Mouse (Mus musculus) midbrain, embryonic 14.5 days (tissue): Measurements from ENCODE around the gene Rpl15. TPM values are rescaled to one million over a fixed set of nuclear protein-coding genes. Genes with fewer than 3 reads are reported as not detected.
"Not testable (repeated sequence)": the region's sequence is repeated elsewhere in the genome, so short reads cannot be mapped to it uniquely, and the experiment has no call there.

ENCODE experiments used
- ATAC-seq: fragments of 200-750 bp; cut with Nextera tagmentation; 2 replicates; pipeline ENCODE4 v1.8.0; 2017; ENCODE audit warnings: moderate number of reproducible peaks, moderate library complexity; ENCODE audit not compliant: low FRiP score, low TSS enrichment
- DNase-seq: peaks from one replicate; pipeline ENCODE4 v3.0.0-alpha.2; 2015
- H3K27ac ChIP-seq: fragments of 300-500 bp; sonication (generic); replicated peaks from 2 replicates; pipeline ENCODE4 v1.5.1; 2014; ENCODE audit warnings: mild to moderate bottlenecking, low read depth, low read length, moderate library complexity
- H3K27me3 ChIP-seq: fragments of 300-500 bp; sonication (generic); 2 replicates; pipeline ENCODE4 v1.6.1; 2014; ENCODE audit warnings: low read length, control low read depth, mixed read lengths; ENCODE audit not compliant: control insufficient read depth, insufficient read depth
- H3K36me3 ChIP-seq: fragments of 300-500 bp; sonication (generic); 2 replicates; pipeline ENCODE4 v1.6.1; 2014; ENCODE audit warnings: low read length, control low read depth; ENCODE audit not compliant: control insufficient read depth, insufficient read depth
- H3K4me1 ChIP-seq: fragments of 300-500 bp; sonication (generic); 2 replicates; pipeline ENCODE4 v1.6.1; 2014; ENCODE audit warnings: mild to moderate bottlenecking, antibody characterized with exemption, low read length, control low read depth; ENCODE audit not compliant: control insufficient read depth, insufficient read depth
- H3K4me2 ChIP-seq: fragments of 300-500 bp; sonication (generic); 2 replicates; pipeline ENCODE4 v1.6.1; 2014; ENCODE audit warnings: mild to moderate bottlenecking, low read length, moderate library complexity
- H3K4me3 ChIP-seq: fragments of 300-500 bp; sonication (generic); replicated peaks from 2 replicates; pipeline ENCODE4 v1.5.1; 2014; ENCODE audit warnings: low read depth, low read length
- H3K9ac ChIP-seq: fragments of 300-500 bp; sonication (generic); replicated peaks from 2 replicates; pipeline ENCODE4 v1.6.1; 2014; ENCODE audit warnings: mild to moderate bottlenecking, low read length, moderate library complexity
- H3K9me3 ChIP-seq: fragments of 300-500 bp; sonication (generic); 2 replicates; pipeline ENCODE4 v1.6.1; 2016; ENCODE audit warnings: low read length, control low read depth, mixed read lengths; ENCODE audit not compliant: control insufficient read depth
- WGBS: fragments of 180-500 bp; shearing (Covaris S2); extraction: QIAGEN DNeasy Blood & Tissue Kit; methylation state at CpG from one replicate; pipeline ENCODE4 v1.1.7; 2014; 5-methylcytosine and 5-hydroxymethylcytosine counted together
- polyA plus RNA-seq: library from polyadenylated mRNA; unstranded; fragments of >200 nt; fragmentation: Nextera tagmentation; extraction: Ambion mirVana; gene quantifications from 2 replicates; pipeline ENCODE4 v1.2.1, GENCODE M21; 2014

Rpl15 gene
- polyA plus RNA-seq, 1 experiment from 2014 or later, result 350 TPM

DNA sequence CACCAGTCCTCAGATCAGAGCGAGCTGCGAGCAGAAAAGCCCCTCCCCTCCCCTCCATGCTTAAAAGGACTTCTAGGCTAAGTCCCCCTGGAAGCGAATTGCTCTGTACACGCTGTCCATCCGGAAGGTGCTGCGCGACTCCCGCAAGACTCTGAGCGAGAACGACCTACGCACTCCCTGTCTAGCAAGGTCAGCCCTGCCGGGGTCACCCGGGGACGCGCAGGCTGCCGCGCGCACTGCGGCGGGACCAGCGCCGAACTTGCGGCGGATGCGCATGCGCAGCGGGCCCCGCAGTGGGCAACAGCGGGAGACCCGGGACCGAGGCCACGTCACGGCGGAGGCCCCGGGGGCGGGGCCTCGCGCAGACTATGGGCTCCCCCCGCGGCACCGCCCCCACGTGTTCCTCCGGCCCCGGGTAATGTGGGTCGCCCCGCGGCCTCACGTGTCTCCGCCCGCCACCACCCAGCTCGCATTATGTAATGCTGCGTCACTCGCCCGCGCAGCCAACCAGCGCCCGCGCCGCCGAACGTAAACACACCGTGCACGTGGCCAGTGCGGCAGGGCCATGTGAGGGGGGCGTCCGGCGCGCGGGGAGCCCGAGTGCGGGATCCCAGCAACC lies 33.0 kb downstream of the Rpl15 start:
- H3K27ac ChIP-seq, result peak overlapping the region; percentile 82
- H3K9ac ChIP-seq, result peak overlapping the region; percentile 54
- peak overlapping the region; percentile 79 for H3K4me2 ChIP-seq
- H3K4me1 ChIP-seq, result no peaks in the 10 kb centered on the region
- H3K36me3 ChIP-seq, result no peaks in the 10 kb centered on the region
- H3K27me3 ChIP-seq, result no peaks in the 10 kb centered on the region
- under 1% methylated on average over 69 of the region's 71 CpGs for WGBS
- no peaks in the 10 kb centered on the region for H3K9me3 ChIP-seq
- peak; percentile 97 for DNase-seq
- H3K4me3 ChIP-seq, result peak overlapping the region; percentile 83
- peak; percentile 95 for ATAC-seq

DNA sequence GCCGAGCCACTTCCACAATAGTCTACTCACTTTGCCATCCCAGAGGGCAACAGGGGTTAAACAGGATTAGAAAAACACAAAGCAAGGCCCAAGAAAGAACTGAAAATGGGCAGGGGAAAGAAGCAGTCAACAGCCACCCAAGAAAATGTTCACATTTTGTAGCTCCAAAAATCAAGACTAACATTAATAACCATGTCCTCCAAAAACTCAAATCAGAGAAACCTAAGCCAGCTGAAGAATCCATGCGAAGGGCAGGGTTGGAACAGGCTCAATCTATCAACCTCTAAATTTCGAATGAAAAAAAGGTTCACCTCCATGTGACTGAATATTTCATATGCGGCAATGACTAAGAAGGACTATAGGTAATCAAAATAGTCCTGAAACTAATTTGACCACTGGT lies 33.8 kb downstream of the Rpl15 start:
- Histone ChIP-seq H3K27ac (no peak overlapping the region), H3K4me3 (peak overlapping the region; percentile 83), H3K9ac (no peak overlapping the region), H3K36me3 (no peaks in the 10 kb centered on the region), H3K9me3 (no peaks in the 10 kb centered on the region), H3K4me1 (no peaks in the 10 kb centered on the region), H3K4me2 (peak overlapping the region; percentile 79), H3K27me3 (no peaks in the 10 kb centered on the region)
- DNase-seq (no peak), ATAC-seq (no peak)
- 42% methylated on average over 4 of the region's 4 CpGs for WGBS

DNA sequence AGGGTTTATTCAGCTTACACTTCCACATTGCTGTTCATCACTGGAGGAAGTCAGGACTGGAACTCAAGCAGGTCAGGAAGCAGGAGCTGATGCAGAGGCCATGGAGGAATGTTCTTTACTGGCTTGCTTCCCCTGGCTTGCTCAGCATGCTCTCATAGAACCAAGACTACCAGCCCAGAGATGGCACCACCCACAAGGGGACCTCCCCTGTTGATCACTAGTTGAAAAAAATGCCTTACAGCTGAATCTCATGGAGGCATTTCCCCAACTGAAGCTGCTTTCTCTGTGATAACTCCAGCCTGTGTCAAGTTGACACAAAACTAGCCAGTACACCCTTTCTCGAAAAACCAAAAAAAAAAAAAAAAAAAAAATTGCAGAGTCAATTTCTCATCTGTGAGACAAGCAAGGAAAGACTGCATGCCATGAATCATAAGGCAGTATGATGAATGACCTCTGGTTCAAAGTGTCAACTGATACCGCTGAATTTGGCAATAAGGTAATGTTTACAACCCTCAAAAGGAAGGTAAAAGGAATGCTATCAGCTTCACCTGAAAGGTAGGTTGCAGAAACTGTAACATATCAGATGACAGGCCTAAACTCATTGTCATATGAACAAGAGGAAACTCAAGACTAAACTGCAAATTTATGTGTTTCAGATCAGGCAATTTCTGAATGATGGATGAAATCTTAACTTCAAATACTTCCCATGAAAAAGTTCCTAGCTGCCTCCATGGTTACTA lies 34.5 kb downstream of the Rpl15 start:
- H3K36me3 ChIP-seq, H3K4me2 ChIP-seq, H3K27ac ChIP-seq, H3K9ac ChIP-seq, DNase-seq, ATAC-seq, H3K4me1 ChIP-seq, H3K9me3 ChIP-seq, H3K4me3 ChIP-seq, H3K27me3 ChIP-seq: not testable (repeated sequence)
- WGBS, result 90% methylated on average over 2 of the region's 2 CpGs

GRCm38 (mm10) chr14:18233981-18234960 lies 36.9 kb downstream of the Rpl15 start:
- Histone ChIP-seq H3K27me3 (no peaks in the 10 kb centered on the region), H3K4me2 (no peak overlapping the region), H3K27ac (no peak overlapping the region), H3K36me3 (no peaks in the 10 kb centered on the region), H3K4me1 (no peaks in the 10 kb centered on the region), H3K9ac (no peak overlapping the region), H3K9me3 (no peaks in the 10 kb centered on the region), H3K4me3 (no peak overlapping the region)
- DNase-seq, result no peak
- 65% methylated on average over 5 of the region's 5 CpGs for WGBS
- no peak for ATAC-seq

GRCm38 (mm10) chr14:18233076-18233475 lies 38.1 kb downstream of the Rpl15 start:
- Histone ChIP-seq H3K4me1 (no peaks in the 10 kb centered on the region), H3K27ac (no peak overlapping the region), H3K9ac (no peak overlapping the region), H3K9me3 (no peaks in the 10 kb centered on the region), H3K4me2 (no peak overlapping the region), H3K27me3 (no peaks in the 10 kb centered on the region), H3K36me3 (no peaks in the 10 kb centered on the region), H3K4me3 (no peak overlapping the region)
- DNase-seq, result no peak
- no peak for ATAC-seq
- 90% methylated on average over 2 of the region's 2 CpGs for WGBS

DNA sequence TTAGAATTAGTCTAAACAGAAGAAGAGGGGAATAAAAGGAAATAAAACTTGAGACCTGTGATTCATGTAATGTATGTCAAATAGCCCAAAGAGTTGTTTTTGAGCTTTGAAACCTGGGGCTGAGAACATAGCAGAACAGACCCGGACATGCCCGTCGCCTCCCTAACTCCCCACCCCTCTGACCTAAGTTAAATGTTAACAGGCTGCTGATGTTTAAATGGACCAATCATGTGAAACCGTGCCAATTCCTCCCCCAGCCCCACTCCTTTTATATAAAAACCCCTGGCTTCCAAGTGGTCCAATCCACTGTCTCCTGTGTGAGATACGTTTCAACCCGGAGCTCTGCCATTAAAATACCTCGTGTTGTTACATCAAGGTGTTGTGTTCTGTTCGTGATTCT lies 39.3 kb downstream of the Rpl15 start:
- H3K36me3 ChIP-seq, H3K4me3 ChIP-seq, H3K9me3 ChIP-seq, H3K27ac ChIP-seq, DNase-seq, H3K27me3 ChIP-seq, H3K4me2 ChIP-seq, ATAC-seq, H3K9ac ChIP-seq, H3K4me1 ChIP-seq: not testable (repeated sequence)
- 89% methylated on average over 8 of the region's 8 CpGs for WGBS

DNA sequence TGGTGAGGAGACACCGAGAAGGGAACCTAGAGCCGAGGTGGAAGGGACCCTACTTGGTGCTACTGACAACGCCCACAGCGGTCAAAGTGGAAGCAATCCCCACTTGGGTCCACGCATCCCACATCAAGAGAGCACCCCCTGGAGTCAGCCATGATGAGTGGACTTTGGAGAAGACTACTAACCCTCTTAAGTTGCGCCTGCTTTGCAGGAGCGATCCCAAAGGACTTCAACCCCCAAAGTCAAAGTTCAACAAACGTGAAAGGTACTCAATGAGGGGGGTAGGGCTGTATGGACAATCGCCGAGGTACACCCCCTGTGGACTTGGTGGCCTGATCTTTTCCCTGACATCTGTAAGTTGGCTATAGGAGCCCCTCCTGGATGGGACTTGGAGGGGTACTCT lies 41.4 kb downstream of the Rpl15 start:
- H3K4me2 ChIP-seq, DNase-seq, H3K4me3 ChIP-seq, H3K9me3 ChIP-seq, H3K36me3 ChIP-seq, H3K4me1 ChIP-seq, ATAC-seq, H3K27ac ChIP-seq, H3K27me3 ChIP-seq, H3K9ac ChIP-seq: not testable (repeated sequence)
- WGBS, result 92% methylated on average over 10 of the region's 10 CpGs

- H3K27ac ChIP-seq, H3K4me1 ChIP-seq, H3K27me3 ChIP-seq, H3K9ac ChIP-seq, ATAC-seq, H3K36me3 ChIP-seq, H3K4me2 ChIP-seq, H3K4me3 ChIP-seq, H3K9me3 ChIP-seq: not testable (repeated sequence)
- 46% methylated on average over 11 of the region's 11 CpGs for WGBS
- DNase-seq, result peak; percentile 45
Measured at GRCm38 (mm10) chr14:18226181-18226580, 45.0 kb downstream of the Rpl15 start.
